Mouse (Mus musculus) ES-Bruce4 (cell line): ENCODE data around the gene Zfp568.

Experiments used
- CTCF ChIP-seq: IDR thresholded peaks from one replicate; pipeline ENCODE4 v1.8.1; 2011; ENCODE audit warnings: low read depth, low read length
- EP300 ChIP-seq: IDR thresholded peaks from 2 replicates; pipeline ENCODE4 v1.6.1; 2011; ENCODE audit warnings: low read depth, low read length; ENCODE audit not compliant: insufficient read depth
- POLR2A ChIP-seq: IDR thresholded peaks from one replicate; pipeline ENCODE4 v1.8.1; 2011; ENCODE audit warnings: low read length; ENCODE audit not compliant: insufficient read depth

- TF ChIP-seq POLR2A (no peak), CTCF (peak; percentile 22), EP300 (no peak)
Observed at GRCm38 (mm10) chr7:30025358-30025757, 41.6 kb downstream of the Zfp568 start.
